Mouse (Mus musculus) embryonic fibroblast, embryonic 13.5 days (primary cell): ENCODE measurements around the gene Arpp21. TPM values are rescaled to one million over a fixed set of nuclear protein-coding genes. Genes with fewer than 3 reads are reported as not detected.
A peak's percentile ranks its signal among the peaks of the same experiment; 100 is the strongest.

Experiments
- H3K27ac ChIP-seq: 2 replicates; pipeline ENCODE4 v1.5.1; 2012; ENCODE audit warnings: low read length, control low read depth, inconsistent platforms; ENCODE audit not compliant: insufficient read depth
- H3K4me1 ChIP-seq: 2 replicates; pipeline ENCODE4 v1.6.1; 2011; ENCODE audit warnings: low read length; ENCODE audit not compliant: control insufficient read depth, insufficient read depth
- H3K4me3 ChIP-seq: 2 replicates; pipeline ENCODE4 v1.5.1; 2011; ENCODE audit warnings: mild to moderate bottlenecking, control low read depth, low read length; ENCODE audit not compliant: insufficient read depth
- CTCF ChIP-seq: IDR thresholded peaks from 2 replicates; pipeline ENCODE4 v1.5.1; 2011; ENCODE audit warnings: mild to moderate bottlenecking, control low read depth, low read length, moderate library complexity, borderline replicate concordance; ENCODE audit not compliant: insufficient read depth
- POLR2A ChIP-seq: IDR thresholded peaks from 2 replicates; pipeline ENCODE4 v1.6.1; 2011; ENCODE audit warnings: low read depth, mild to moderate bottlenecking, control low read depth, low read length, moderate library complexity
- polyA plus RNA-seq: library from polyadenylated mRNA; stranded (reverse); fragments of >200 nt; gene quantifications from 2 replicates; pipeline ENCODE4 v1.2.4, GENCODE M21; 2011; ENCODE audit warnings: low read depth; ENCODE audit not compliant: missing spikeins, insufficient read length

The Arpp21 gene
- polyA plus RNA-seq, 1 experiment: not detected

- Histone ChIP-seq H3K4me1 (no peaks in the 10 kb centered on the region), H3K27ac (no peak overlapping the region), H3K4me3 (no peak overlapping the region)
- TF ChIP-seq CTCF (no peak), POLR2A (no peak)
Measured at GRCm38 (mm10) chr9:112137820-112138219, 97.9 kb downstream of the Arpp21 start.

DNA sequence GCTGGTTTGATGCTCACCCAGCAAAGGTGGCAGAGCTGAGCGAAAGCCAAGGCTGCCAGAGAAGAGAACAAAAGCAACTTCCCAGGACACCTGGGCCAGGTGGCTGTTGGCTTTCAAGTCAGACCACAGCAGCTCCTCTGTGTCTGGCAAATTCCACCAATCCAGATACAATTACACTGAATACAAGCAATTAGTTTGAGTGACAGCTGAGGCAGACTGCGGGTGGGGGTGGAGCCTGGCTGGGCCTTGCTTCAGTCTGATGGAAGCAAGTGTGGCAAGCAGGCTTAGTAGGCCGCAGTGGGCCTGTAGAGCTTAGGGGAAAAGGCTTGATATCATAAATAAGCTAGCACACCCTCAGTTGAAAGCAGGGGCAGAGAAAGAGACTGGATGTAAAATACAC is 104.9 kb downstream of the Arpp21 start:
- H3K4me1 ChIP-seq: no peaks in the 10 kb centered on the region
- no peak overlapping the region for H3K27ac ChIP-seq
- H3K4me3 ChIP-seq: no peak overlapping the region
- TF ChIP-seq POLR2A (no peak), CTCF (no peak)

GRCm38 (mm10) chr9:112124667-112125066 is 111.1 kb downstream of the Arpp21 start:
- no peak for TF ChIP-seq CTCF
- TF ChIP-seq POLR2A: no peak
- Histone ChIP-seq H3K4me3 (no peak overlapping the region), H3K4me1 (no peaks in the 10 kb centered on the region), H3K27ac (no peak overlapping the region)

DNA sequence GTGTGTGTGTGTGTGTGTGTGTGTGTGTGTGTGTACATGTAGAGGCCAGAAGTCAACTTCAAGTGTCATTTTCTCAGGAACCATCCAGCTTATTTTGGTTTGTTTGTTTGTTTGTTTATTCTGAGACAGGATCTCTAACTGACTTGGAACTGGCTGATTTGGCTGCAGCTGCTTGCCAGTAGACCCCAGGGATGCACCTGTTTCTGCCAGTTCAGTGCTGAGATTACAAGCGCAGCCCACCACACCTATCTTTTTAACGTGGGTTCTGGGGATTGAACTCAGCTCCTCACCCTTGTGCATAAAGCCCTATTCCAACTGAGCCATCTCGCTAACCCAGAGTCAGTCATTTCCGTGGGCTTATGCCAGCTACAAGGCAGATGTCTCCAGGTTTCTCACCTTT is 111.6 kb downstream of the Arpp21 start:
- H3K4me3 ChIP-seq: no peak overlapping the region
- H3K27ac ChIP-seq: no peak overlapping the region
- TF ChIP-seq CTCF: no peak
- no peak for TF ChIP-seq POLR2A
- no peaks in the 10 kb centered on the region for H3K4me1 ChIP-seq

- TF ChIP-seq POLR2A (no peak), CTCF (no peak)
- Histone ChIP-seq H3K4me3 (no peak overlapping the region), H3K27ac (no peak overlapping the region), H3K4me1 (no peaks in the 10 kb centered on the region; the same call in 1 of the 2 replicates)
Measured at GRCm38 (mm10) chr9:112123421-112123828, 112.3 kb downstream of the Arpp21 start.

GRCm38 (mm10) chr9:112119535-112119934 is 116.2 kb downstream of the Arpp21 start:
- H3K4me1 ChIP-seq: no peaks in the 10 kb centered on the region; the same call in 1 of the 2 replicates
- TF ChIP-seq CTCF (no peak), POLR2A (no peak)
- H3K4me3 ChIP-seq: no peak overlapping the region
- no peak overlapping the region for H3K27ac ChIP-seq

GRCm38 (mm10) chr9:112119106-112119433 is 116.7 kb downstream of the Arpp21 start:
- no peak for TF ChIP-seq CTCF
- H3K4me1 ChIP-seq: no peaks in the 10 kb centered on the region; the same call in 1 of the 2 replicates
- H3K4me3 ChIP-seq: no peak overlapping the region
- H3K27ac ChIP-seq: no peak overlapping the region

DNA sequence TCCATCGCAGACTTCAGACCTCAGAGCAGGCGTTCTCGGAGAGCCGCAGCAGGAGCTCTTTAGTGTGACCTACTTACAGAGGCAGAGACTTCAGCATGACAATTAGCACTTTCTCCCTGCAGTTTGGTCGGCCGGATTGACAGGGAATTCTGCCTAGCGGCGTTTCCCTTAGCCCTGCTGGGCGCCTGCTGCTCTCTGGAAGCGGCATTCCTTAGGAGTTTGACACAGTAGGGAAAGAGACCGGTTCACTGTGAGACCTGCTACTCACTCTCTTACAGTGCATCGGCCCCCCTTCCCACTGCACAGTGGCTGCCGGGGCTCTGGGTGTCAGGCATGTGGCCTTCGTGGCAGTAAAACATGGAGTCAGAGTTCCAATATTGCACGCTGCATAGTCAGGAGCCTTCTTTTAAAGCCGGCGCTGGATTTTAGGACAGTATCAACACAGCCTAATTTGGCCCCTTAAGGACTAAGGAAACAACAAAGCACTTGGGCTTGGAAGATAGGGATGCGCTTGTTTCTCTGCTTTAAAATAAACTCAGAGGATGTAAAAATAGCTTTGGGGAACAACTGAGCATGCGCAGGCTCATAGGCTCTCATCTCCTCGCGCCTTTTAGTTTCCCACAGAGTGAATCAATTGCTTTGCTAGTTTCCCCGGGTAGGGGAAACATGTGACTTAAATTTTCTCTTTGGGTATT is 117.2 kb downstream of the Arpp21 start:
- H3K4me3 ChIP-seq: peak overlapping the region; percentile 18
- H3K27ac ChIP-seq: no peak overlapping the region
- TF ChIP-seq CTCF: no peak
- no peak for TF ChIP-seq POLR2A
- no peaks in the 10 kb centered on the region; the same call in 1 of the 2 replicates for H3K4me1 ChIP-seq

- no peak for TF ChIP-seq POLR2A
- TF ChIP-seq CTCF: no peak
- no peaks in the 10 kb centered on the region; the same call in 1 of the 2 replicates for H3K4me1 ChIP-seq
- H3K4me3 ChIP-seq: peak overlapping the region; percentile 18; the same call in 1 of the 2 replicates
- H3K27ac ChIP-seq: no peak overlapping the region
Measured at GRCm38 (mm10) chr9:112117632-112118410, 117.9 kb downstream of the Arpp21 start.

DNA sequence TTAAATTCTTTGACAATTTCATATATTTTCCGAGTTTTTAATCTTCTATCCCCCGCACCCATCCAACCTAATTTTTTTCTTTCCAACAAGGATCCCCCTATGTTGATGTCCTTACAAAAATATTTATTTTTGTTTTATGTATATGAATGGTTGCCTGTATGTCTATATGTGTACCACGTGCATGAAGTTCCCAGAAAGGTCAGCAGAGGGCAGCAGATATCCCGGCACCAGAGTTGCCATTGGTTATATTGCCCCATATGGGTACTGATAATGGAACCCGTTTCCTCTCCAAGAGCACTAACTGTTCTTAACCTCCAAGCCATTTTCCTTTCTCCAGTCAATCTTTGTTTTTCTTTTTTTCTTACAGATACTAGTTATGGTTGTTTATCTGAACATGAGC is 124.1 kb downstream of the Arpp21 start:
- no peak overlapping the region for H3K27ac ChIP-seq
- TF ChIP-seq CTCF: no peak
- TF ChIP-seq POLR2A: no peak
- no peaks in the 10 kb centered on the region for H3K4me1 ChIP-seq
- H3K4me3 ChIP-seq: no peak overlapping the region
